Mouse (Mus musculus) thymus, adult 2 months (tissue): ENCODE measurements around the gene Fam57a. TPM values are rescaled to one million over a fixed set of nuclear protein-coding genes. Genes with fewer than 3 reads are reported as not detected.

ENCODE experiments used
- DNase-seq: peaks from one replicate; pipeline ENCODE4 v3.0.0; 2021
- H3K27ac ChIP-seq: fragments of 200-500 bp; 2 replicates; pipeline ENCODE4 v1.5.1; 2012; ENCODE audit warnings: low read length, control low read depth; ENCODE audit not compliant: control insufficient read depth, insufficient read depth
- H3K27me3 ChIP-seq: fragments of 200-500 bp; 2 replicates; pipeline ENCODE4 v1.6.1; 2012; ENCODE audit warnings: mild to moderate bottlenecking, low read length, moderate library complexity, mixed read lengths; ENCODE audit not compliant: control insufficient read depth, insufficient read depth
- H3K36me3 ChIP-seq: fragments of 200-500 bp; 2 replicates; pipeline ENCODE4 v1.6.1; 2012; ENCODE audit warnings: mild to moderate bottlenecking, low read length, moderate library complexity; ENCODE audit not compliant: control insufficient read depth, insufficient read depth
- H3K4me1 ChIP-seq: fragments of 200-500 bp; replicated peaks from 2 replicates; pipeline ENCODE4 v1.6.1; 2012; ENCODE audit warnings: low read length; ENCODE audit not compliant: control insufficient read depth, insufficient read depth
- H3K4me3 ChIP-seq: fragments of 200-500 bp; 2 replicates; pipeline ENCODE4 v1.5.1; 2012; ENCODE audit warnings: mild to moderate bottlenecking, low read length, control low read depth, moderate library complexity; ENCODE audit not compliant: control insufficient read depth, insufficient read depth
- CTCF ChIP-seq: fragments of 200-500 bp; IDR thresholded peaks from 2 replicates; pipeline ENCODE4 v1.5.1; 2012; ENCODE audit warnings: mild to moderate bottlenecking, control low read depth, low read length, moderate library complexity, borderline replicate concordance; ENCODE audit not compliant: control insufficient read depth, poor library complexity, insufficient read depth; ENCODE audit errors: extremely low read depth
- POLR2A ChIP-seq: fragments of 200-500 bp; IDR thresholded peaks from 2 replicates; pipeline ENCODE4 v1.6.1; 2012; ENCODE audit warnings: mild to moderate bottlenecking, low read length, control low read depth, moderate library complexity; ENCODE audit not compliant: control insufficient read depth, poor library complexity, insufficient read depth; ENCODE audit errors: extremely low read depth
- WGBS: fragments of 180-500 bp; shearing (Covaris S2); methylation state at CpG from one replicate; pipeline ENCODE4 v1.1.7; 2018; 5-methylcytosine and 5-hydroxymethylcytosine counted together
- polyA plus RNA-seq: library from polyadenylated mRNA; depleted of rRNA; stranded (reverse); fragments of >200 nt; gene quantifications from 2 replicates; pipeline ENCODE4 v1.2.3, GENCODE M21; 2012; rRNA removed

Fam57a gene
- polyA plus RNA-seq, 1 experiment, result 17.4 TPM

DNA sequence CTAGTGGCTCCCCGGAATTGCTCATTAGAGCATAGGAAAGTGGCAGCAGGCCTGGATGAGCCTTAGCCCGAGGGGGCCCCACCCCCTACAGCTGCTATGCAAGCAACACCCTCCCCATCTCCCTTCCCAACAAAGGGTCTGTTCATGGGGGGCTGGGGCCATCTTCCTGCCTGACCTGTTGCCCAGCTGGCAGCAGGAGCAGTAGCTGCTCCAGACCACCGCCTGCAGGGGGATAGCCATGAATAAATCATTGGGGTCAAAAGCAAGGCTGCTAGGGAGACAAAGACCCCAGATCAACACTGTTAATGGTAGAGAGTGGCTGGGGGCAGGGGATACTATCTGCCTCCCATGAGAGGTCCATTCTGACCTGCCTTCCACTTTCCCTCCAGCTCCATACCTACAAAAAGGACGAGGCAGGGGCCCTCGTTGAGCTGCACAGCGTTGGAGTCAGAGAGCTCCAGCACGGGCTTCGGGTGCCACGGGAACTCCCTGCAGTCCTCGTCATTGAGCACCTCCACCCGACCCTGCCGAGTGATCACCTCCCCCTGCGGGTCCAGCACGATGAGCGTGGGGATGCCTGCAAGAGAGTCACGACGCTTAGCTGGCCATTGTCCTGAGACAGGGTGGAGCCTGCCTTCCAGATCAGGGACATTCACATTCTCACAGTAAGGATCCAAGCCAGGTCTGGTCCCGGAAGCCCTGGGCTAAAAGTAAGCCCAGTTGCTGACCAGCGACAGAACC lies 83.3 kb downstream of the Fam57a start:
- H3K36me3 ChIP-seq, result no peaks in the 10 kb centered on the region
- TF ChIP-seq CTCF, result no peak
- TF ChIP-seq POLR2A, result no peak
- H3K27ac ChIP-seq, result no peak overlapping the region
- no peak for DNase-seq
- peaks cover 13% of the 10 kb centered on the region for H3K4me1 ChIP-seq
- no peak overlapping the region for H3K4me3 ChIP-seq
- WGBS, result 92% methylated on average over 19 of the region's 19 CpGs
- no peaks in the 10 kb centered on the region for H3K27me3 ChIP-seq

Other genes with a start within 250 kb of the Fam57a start
- gene Rph3al, start 241.2 kb upstream of the Fam57a start, polyA plus RNA-seq, result 7.6 TPM in 2 replicates
- gene 1700016K19Rik, start 179.8 kb upstream of the Fam57a start, polyA plus RNA-seq, result 0.38 and 0.74 TPM in 2 replicates
- gene Rflnb, start 151.9 kb upstream of the Fam57a start, polyA plus RNA-seq, result 8.7 and 8.9 TPM in 2 replicates
- gene Vps53, start within 50 bp of the Fam57a start, polyA plus RNA-seq, result 30.6 and 33.7 TPM in 2 replicates
- 0.37 and 1.4 TPM in 2 replicates for gene Dbil5, start 37.9 kb downstream of the Fam57a start, polyA plus RNA-seq
- 12.6 and 16.4 TPM in 2 replicates for gene Gemin4, start 38.0 kb downstream of the Fam57a start, polyA plus RNA-seq
- gene Mrm3, start 64.0 kb downstream of the Fam57a start, polyA plus RNA-seq, result 7.6 and 8.4 TPM in 2 replicates
- gene Glod4, start 64.1 kb downstream of the Fam57a start, polyA plus RNA-seq, result 6.4 and 6.6 TPM in 2 replicates
- gene Nxn, start 219.5 kb downstream of the Fam57a start, polyA plus RNA-seq, result 24.7 and 25.3 TPM in 2 replicates
- 18.0 and 20.4 TPM in 2 replicates for gene Timm22, start 227.3 kb downstream of the Fam57a start, polyA plus RNA-seq